Mouse (Mus musculus): ENCODE results near the gene Cpn1.
"Not testable (repeated sequence)": the region's sequence is repeated elsewhere in the genome, so short reads cannot be mapped to it uniquely, and the experiment has no call there.

Gene Cpn1

GRCm38 (mm10) chr19:43981992-43982391 is 4.4 kb downstream of the Cpn1 start:
- no peak for DNase-seq (ENCODE audit: low spot score in 2 of 2)

DNA sequence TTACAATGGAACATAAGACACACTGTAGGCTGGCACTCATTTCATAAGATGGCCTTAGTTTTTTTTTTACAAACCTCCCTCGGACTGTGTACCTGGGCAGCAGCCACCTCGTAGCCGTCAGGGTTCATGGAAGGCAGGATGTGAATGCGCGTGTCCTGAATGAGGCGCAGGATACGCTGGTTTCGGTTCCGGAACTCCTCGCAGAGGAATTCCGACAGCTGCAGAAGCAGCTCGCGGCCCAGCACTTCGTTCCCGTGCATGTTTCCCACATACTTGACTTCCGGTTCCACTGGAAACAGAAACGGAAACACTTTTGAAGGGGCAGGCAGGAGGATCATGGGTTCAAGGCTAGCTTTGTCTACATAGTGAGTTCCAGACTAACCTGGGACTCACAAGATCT is 5.6 kb downstream of the Cpn1 start:
- no peak for DNase-seq (ENCODE audit: low spot score in 2 of 2)

GRCm38 (mm10) chr19:43977799-43978198 is 8.6 kb downstream of the Cpn1 start:
- DNase-seq (ENCODE audit: low spot score in 2 of 2) = no peak

GRCm38 (mm10) chr19:43976661-43977060 is 9.7 kb downstream of the Cpn1 start:
- DNase-seq (ENCODE audit: low spot score in 2 of 2) = no peak

GRCm38 (mm10) chr19:43974221-43974620 is 12.1 kb downstream of the Cpn1 start:
- DNase-seq (ENCODE audit: low spot score in 2 of 2) = no peak

DNA sequence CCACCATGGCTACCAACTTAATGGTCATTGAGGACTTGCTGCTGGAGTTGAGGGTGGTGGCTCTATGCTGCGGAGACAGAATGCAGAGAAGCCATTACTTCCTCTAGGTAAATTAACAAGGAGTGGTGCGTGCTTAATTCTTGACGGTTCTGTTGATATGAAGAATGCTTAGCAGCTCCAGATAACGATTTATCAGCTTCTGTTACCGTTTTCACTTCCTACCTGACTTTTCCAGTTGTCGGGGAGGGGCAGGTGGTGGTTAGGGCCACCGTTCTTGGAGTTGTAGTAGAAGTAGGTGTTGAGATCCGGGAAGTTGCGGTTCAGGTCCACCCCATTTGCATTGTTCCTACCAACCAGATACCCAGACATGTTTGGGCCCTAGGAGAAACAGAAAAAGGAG is 12.6 kb downstream of the Cpn1 start:
- no peak for DNase-seq (ENCODE audit: low spot score in 2 of 2)

- DNase-seq (ENCODE audit: low spot score in 2 of 2) = no peak
Measured at GRCm38 (mm10) chr19:43972129-43972528, 14.2 kb downstream of the Cpn1 start.

DNA sequence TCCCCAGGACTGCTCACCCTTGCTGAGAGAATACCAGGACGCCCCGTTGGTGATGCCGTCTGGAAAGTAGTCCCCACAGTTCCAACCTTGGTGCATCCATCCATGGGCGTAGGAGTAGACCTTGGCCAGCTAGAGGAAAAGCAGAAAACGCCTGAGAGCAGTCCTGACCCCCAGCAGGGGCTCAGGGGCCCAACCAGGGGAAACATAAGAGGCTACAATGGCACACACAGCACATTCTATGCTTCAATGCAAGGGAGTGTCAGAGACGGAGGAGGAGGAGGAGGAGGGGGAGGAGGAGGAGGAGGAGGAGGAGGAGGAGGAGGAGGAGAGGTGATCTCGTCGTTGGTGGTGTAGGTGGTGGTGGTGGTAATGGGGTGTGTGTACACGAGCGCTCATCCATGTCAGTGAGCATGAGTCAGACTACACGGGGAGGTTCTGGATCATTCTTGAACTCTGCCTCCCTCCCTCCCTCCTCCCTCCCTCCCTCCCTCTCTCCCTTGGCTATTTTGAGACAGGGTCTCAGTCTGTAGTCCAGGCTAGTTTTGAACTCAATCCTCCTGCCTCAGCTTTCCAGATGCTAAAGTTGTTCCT is 17.8 kb downstream of the Cpn1 start:
- DNase-seq (ENCODE audit: low spot score in 2 of 2) = no peak

DNA sequence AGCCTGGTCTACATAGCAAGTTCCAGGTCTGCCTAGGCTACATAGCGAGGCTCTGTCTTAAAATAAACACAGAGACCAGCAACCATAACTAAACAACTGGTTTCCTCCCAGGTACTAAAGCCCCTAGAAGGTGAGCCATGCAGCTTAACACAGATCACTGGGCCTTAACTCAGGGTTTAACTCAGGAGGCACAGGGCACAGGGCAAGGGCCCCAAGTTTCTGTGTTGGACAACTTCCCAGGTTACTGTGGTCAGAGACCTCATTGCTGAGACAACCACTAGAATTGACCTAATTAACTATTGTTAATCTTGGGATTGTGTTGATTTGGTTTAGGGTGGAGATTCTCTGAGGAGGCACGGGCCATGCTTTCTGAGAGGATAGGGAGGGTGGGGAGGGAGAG is 19.9 kb downstream of the Cpn1 start:
- no peak for DNase-seq (ENCODE audit: low spot score in 2 of 2)

- peak in 1 of 2 experiments; percentile 13 for DNase-seq (ENCODE audit: low spot score in 2 of 2)
Measured at GRCm38 (mm10) chr19:43965496-43966085, 20.8 kb downstream of the Cpn1 start.

- no peak for DNase-seq (ENCODE audit: low spot score in 2 of 2)
Measured at GRCm38 (mm10) chr19:43962795-43963194, 23.6 kb downstream of the Cpn1 start.

DNA sequence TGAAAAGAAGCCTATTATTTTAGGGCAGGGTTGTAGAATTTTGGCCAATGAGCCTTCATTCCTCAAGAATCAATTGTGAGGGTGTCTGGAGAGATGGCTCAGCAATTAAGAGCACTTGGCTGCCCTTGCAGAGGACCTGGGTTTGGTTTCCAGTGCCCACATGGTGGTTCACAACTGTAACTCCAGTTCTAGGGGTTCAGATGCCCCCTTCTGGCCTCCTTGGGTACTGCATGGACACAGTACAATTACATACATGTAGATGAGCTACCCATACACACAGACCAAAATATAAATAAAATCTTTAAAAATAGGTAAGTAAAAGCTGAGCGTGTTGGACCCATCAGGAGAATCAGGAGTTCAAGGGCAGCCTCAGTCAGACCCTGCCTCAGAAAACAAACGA is 25.2 kb downstream of the Cpn1 start:
- peak in 1 of 2 experiments; percentile 26 for DNase-seq (ENCODE audit: low spot score in 2 of 2)

GRCm38 (mm10) chr19:43960014-43960413 is 26.3 kb downstream of the Cpn1 start:
- DNase-seq (ENCODE audit: low spot score in 2 of 2) = no peak

- peak; percentile 15 to 70 for DNase-seq (ENCODE audit: low spot score in 2 of 2)
Measured at GRCm38 (mm10) chr19:43959162-43959561, 27.2 kb downstream of the Cpn1 start.

DNA sequence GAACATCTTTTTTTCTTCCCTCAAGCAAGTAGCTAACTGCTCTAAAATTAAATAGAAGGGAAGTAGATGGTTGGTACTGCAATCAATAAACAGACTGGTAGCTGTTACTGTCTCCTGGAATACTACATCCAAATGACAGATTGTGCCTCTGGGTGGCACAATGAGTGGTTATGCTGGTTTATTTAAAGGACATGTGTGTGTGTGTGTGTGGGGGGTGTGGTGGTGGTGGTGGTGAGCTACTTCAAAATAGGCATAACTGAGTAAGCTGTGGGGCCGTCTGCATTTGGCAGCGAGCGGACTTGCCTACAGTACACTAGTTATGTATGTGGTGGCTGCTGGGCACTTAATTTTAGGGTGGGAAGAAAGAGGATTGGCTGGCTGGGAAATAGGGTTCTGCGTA is 28.5 kb downstream of the Cpn1 start:
- DNase-seq (ENCODE audit: low spot score in 2 of 2) = no peak

DNA sequence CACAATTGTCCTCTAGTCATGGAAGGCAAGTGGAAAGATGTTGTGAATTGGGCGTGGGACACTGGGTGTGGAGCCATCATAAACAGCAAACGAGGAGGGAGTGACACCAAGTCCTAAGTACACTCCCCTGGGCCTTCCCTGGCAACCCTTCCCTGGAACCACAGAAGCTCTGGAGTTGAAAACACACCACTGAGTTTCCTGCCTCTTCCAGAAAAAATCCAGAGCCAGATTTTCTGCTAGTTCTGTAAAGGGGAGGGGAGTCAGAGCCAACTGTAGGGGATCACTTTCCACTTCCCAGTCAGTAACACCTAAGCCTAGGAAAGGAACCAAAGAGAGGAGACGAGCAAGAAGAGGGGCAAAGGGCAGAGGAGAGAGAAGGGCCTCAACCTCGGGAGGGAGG is 29.0 kb downstream of the Cpn1 start:
- DNase-seq (ENCODE audit: low spot score in 2 of 2) = no peak

DNA sequence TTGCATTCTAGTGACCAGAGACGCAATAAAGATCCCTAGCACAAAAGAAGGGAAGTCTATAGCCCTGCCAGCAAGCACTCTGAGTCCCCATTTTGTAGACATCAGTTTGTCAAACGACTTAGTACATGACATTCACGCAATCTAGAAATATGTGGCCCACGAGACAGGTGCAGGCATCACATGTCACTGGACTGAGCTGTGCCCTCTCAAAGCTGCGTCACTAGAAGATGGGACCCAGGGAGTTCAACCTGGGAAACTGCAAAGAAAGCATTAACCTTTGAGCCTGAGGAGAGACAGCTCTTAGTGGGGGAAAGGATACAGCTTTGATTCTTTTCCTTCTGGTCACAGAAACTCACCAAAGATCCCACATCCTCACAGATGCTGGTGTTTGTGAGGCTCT is 31.1 kb downstream of the Cpn1 start:
- no peak for DNase-seq (ENCODE audit: low spot score in 2 of 2)

GRCm38 (mm10) chr19:43954864-43955263 is 31.5 kb downstream of the Cpn1 start:
- DNase-seq (ENCODE audit: low spot score in 2 of 2) = no peak

GRCm38 (mm10) chr19:43952936-43953335 is 33.4 kb downstream of the Cpn1 start:
- DNase-seq (ENCODE audit: low spot score in 2 of 2) = not testable (repeated sequence)

DNA sequence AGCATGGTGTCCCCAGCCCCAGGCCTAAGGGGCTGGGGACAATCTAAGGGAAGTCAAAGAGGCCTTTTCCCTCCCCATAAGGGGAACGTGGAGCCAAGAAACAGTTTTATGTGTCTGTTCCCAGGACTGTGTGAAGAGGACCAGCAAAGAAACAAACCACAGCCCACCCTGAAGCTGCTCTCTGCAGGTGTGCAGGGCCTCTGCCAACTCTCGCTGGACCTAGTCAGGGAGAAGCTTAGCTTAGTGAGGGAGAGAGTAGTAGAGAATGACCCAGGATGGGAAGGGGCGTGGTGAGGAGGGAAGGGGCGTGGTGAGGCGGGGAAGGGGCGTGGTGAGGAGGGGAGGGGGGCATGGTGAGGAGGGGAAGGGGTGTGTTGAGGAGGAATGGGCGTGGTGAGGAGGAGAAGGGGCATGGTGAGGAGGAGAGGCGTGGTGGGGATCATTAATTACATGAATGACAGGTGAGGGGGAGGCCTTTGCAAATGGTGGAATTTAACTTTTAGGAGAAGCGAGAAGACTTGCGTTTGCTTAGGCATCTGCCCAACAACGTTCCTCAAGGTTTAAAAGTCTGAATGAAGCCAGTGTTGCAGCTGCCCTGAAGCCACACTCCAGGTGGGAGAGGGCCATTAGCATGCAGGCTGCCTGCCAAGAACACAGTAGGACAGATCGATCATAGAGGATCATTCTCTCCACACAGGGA is 37.1 kb downstream of the Cpn1 start:
- DNase-seq (ENCODE audit: low spot score in 2 of 2) = no peak

DNA sequence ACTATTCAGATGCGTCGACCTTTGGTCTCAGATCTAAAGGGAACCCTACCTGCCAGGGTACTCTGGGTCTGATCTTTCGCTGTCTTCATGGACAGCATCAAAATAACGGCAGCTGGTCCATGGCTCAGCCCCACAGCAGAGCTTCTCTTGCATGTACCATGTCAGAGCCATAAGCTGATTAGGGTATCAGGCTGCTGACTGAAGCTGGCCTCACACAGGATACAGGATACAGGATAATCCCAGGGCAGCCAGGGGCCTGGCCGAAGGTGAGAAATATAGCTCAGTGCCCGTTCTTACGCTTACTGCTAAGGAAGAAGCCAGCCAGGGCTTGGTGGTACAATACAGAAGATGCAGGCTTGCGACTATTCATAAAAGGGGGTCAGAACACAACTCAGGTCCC is 41.8 kb downstream of the Cpn1 start:
- no peak for DNase-seq (ENCODE audit: low spot score in 2 of 2)

GRCm38 (mm10) chr19:43943076-43943475 is 43.3 kb downstream of the Cpn1 start:
- no peak for DNase-seq (ENCODE audit: low spot score in 2 of 2)

All from thymus, postnatal 10 days (tissue).